In the genomic region with DNA sequence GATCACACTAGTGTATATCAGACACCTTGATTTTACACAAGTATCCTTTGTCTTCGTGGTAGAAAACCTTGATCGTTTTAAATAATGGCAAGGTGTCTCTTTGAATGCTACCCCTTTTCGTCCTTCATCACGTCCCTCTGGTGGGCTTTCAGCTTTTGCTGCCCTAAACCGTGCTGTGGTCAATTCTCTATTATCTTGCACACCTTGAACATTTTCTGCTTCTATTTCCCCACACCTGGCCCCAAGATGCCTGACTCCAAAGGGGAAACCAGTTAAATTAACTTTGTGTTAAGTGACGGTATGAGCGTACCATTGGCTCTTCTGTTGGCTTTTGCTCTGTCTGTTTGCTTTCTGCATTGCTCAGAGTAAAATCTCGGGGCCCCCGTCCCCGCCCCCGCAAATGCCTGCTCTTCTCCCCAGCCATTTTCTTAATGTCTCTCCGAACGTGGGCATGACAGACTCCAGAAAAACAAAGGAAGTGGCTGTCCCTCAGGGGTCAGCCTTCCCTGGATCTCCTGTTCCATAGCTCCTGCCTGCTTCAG, we compare ENCODE assay signal across 9 mouse cellular contexts.
DNase-seq lines count a peak whose midpoint lies in the region; ATAC-seq and TF ChIP-seq lines count a peak whose summit lies in the region.
"Had no signal": no experiment of that assay in that cellular context is flagged by ENCODE, and none has a peak within 500 bp of the region (broad histone marks: within the 10 kb centered on the region; RNA-seq: fewer than 3 reads in every experiment).

No protein-coding gene starts in this region.

- DNase-seq in kidney, postnatal 25 days: no peak
- DNase-seq in embryonic facial prominence, embryonic 10.5 days (ENCODE audit: low spot score): peak; percentile 37
- peak; percentile 76 for DNase-seq in induced T-regulatory cell, adult 2 months (ENCODE audit: low read depth)
- DNase-seq in midbrain, postnatal 0 days (ENCODE audit: low spot score): no peak
- DNase-seq in cerebellum, postnatal 25 days: no peak
- DNase-seq in adrenal gland, postnatal 36 days: no peak

- ATAC-seq in kidney, embryonic 16.5 days (ENCODE audit: low FRiP score, low TSS enrichment): no peak
- no peak for ATAC-seq in midbrain, postnatal 0 days (ENCODE audit: low FRiP score)
- ATAC-seq in monocyte, adult 5-6 weeks (replicated peaks; ENCODE audit: insufficient number of reproducible peaks, low FRiP score, low TSS enrichment, poor library complexity, severe bottlenecking): no peak
- ATAC-seq: Patski had no signal

- H3K27me3 ChIP-seq in kidney, embryonic 16.5 days (ENCODE audit: insufficient read depth, low read length): no peaks in the 10 kb centered on the region
- H3K27me3 ChIP-seq in embryonic facial prominence, embryonic 10.5 days (replicated peaks; ENCODE audit: low read depth, poor library complexity, severe bottlenecking): no peaks in the 10 kb centered on the region
- no peaks in the 10 kb centered on the region for H3K27me3 ChIP-seq in midbrain, postnatal 0 days (ENCODE audit: insufficient read depth, low read length)
- H3K27me3 ChIP-seq: Patski had no signal

- peak overlapping the region; percentile 51 for H3K9ac ChIP-seq in kidney, embryonic 16.5 days (replicated peaks; ENCODE audit: low read length)
- H3K9ac ChIP-seq in midbrain, postnatal 0 days (replicated peaks; ENCODE audit: low read length, poor library complexity, severe bottlenecking): no peak overlapping the region

- H3K4me1 ChIP-seq in kidney, embryonic 16.5 days (ENCODE audit: insufficient read depth, low read length): peaks cover 54% of the 10 kb centered on the region
- peaks cover 66% of the 10 kb centered on the region for H3K4me1 ChIP-seq in embryonic facial prominence, embryonic 10.5 days
- H3K4me1 ChIP-seq in midbrain, postnatal 0 days (ENCODE audit: insufficient read depth, low read length): peaks cover 6% of the 10 kb centered on the region; the same call in 1 of the 2 replicates

- 12% methylated on average over 13 of the region's 13 CpGs for WGBS in kidney, embryonic 16.5 days
- 9% methylated on average over 13 of the region's 13 CpGs for WGBS in embryonic facial prominence, embryonic 10.5 days
- WGBS in midbrain, postnatal 0 days: 16% methylated on average over 13 of the region's 13 CpGs

- H3K36me3 ChIP-seq in kidney, embryonic 16.5 days (ENCODE audit: insufficient read depth, low read length): no peaks in the 10 kb centered on the region
- H3K36me3 ChIP-seq in embryonic facial prominence, embryonic 10.5 days (replicated peaks): no peaks in the 10 kb centered on the region
- no peaks in the 10 kb centered on the region for H3K36me3 ChIP-seq in midbrain, postnatal 0 days (ENCODE audit: insufficient read depth, low read length)

- 0 out of 2 replicates have a peak overlapping the region, but pooled peaks have one; percentile 22 for H3K4me3 ChIP-seq in kidney, embryonic 16.5 days (ENCODE audit: low read length)
- H3K4me3 ChIP-seq in embryonic facial prominence, embryonic 10.5 days: peak overlapping the region; percentile 58
- no peak overlapping the region for H3K4me3 ChIP-seq in midbrain, postnatal 0 days (ENCODE audit: low read depth, low read length)

- H3K27ac ChIP-seq in kidney, embryonic 16.5 days (ENCODE audit: low read length): peak overlapping the region; percentile 69
- peak overlapping the region; percentile 93 for H3K27ac ChIP-seq in embryonic facial prominence, embryonic 10.5 days (replicated peaks)
- 0 out of 2 replicates have a peak overlapping the region, but pooled peaks have one; percentile 43 for H3K27ac ChIP-seq in midbrain, postnatal 0 days (ENCODE audit: low read depth, low read length)

- no peaks in the 10 kb centered on the region for H3K9me3 ChIP-seq in kidney, embryonic 16.5 days (ENCODE audit: low read length)
- no peaks in the 10 kb centered on the region for H3K9me3 ChIP-seq in embryonic facial prominence, embryonic 10.5 days
- no peaks in the 10 kb centered on the region for H3K9me3 ChIP-seq in midbrain, postnatal 0 days (ENCODE audit: low read length)

- TF ChIP-seq CTCF in midbrain, postnatal 0 days (IDR thresholded peaks at IDR 0.05): no peak

- peak overlapping the region; percentile 38 for H3K4me2 ChIP-seq in kidney, embryonic 16.5 days (replicated peaks; ENCODE audit: low read depth, low read length)
- H3K4me2 ChIP-seq in midbrain, postnatal 0 days (ENCODE audit: low read depth, low read length, poor library complexity, severe bottlenecking): no peak overlapping the region

Comparison
In these comparisons a context has a peak if more than half of its experiments do, and no peak if none do; other contexts are left out.
1. H3K27ac ChIP-seq: peak in every context shown above with its lines; median percentile 93 in embryonic facial prominence, embryonic 10.5 days; 69 in kidney, embryonic 16.5 days; 43 in midbrain, postnatal 0 days.
2. DNase-seq: peak in embryonic facial prominence, embryonic 10.5 days (single experiment) and induced T-regulatory cell, adult 2 months (single experiment); none in kidney, postnatal 25 days (0 of 2), midbrain, postnatal 0 days (single experiment), cerebellum, postnatal 25 days (0 of 2) and adrenal gland, postnatal 36 days (0 of 2).